Mouse (Mus musculus) limb, embryonic 10.5 days (tissue): ENCODE measurements around the gene Ndufa10. TPM values are rescaled to one million over a fixed set of nuclear protein-coding genes. Genes with fewer than 3 reads are reported as not detected.
A peak's percentile ranks its signal among the peaks of the same experiment; 100 is the strongest.
"Not testable (repeated sequence)": the region's sequence is repeated elsewhere in the genome, so short reads cannot be mapped to it uniquely, and the experiment has no call there.

ENCODE experiments used
- DNase-seq: peaks from one replicate; pipeline ENCODE4 v3.0.0-alpha.2; 2017; ENCODE audit warnings: low spot score
- H3K27ac ChIP-seq: fragments of 300-500 bp; sonication (generic); 2 replicates; pipeline ENCODE4 v1.5.1; 2016; ENCODE audit warnings: mild to moderate bottlenecking
- H3K27me3 ChIP-seq: fragments of 300-500 bp; sonication (generic); 2 replicates; pipeline ENCODE4 v1.6.1; 2016; ENCODE audit warnings: low read depth, mild to moderate bottlenecking; ENCODE audit not compliant: poor library complexity, severe bottlenecking
- H3K36me3 ChIP-seq: fragments of 300-500 bp; sonication (generic); 2 replicates; pipeline ENCODE4 v1.6.1; 2016; ENCODE audit warnings: mild to moderate bottlenecking, moderate library complexity
- H3K4me1 ChIP-seq: fragments of 300-500 bp; sonication (generic); 2 replicates; pipeline ENCODE4 v1.6.1; 2016
- H3K4me3 ChIP-seq: fragments of 300-500 bp; sonication (generic); 2 replicates; pipeline ENCODE4 v1.5.1; 2016; ENCODE audit warnings: mild to moderate bottlenecking, moderate library complexity
- H3K9me3 ChIP-seq: fragments of 300-500 bp; sonication (generic); replicated peaks from 2 replicates; pipeline ENCODE4 v1.6.1; 2016; ENCODE audit warnings: mild to moderate bottlenecking
- WGBS: fragments of 180-500 bp; shearing (Covaris S2); methylation state at CpG from one replicate; pipeline ENCODE4 v1.1.7; 2016; 5-methylcytosine and 5-hydroxymethylcytosine counted together
- polyA plus RNA-seq: library from polyadenylated mRNA; unstranded; fragments of >200 nt; fragmentation: Nextera tagmentation; extraction: Ambion mirVana; gene quantifications from 2 replicates; pipeline ENCODE4 v1.2.1, GENCODE M21; 2016

Gene Ndufa10
- polyA plus RNA-seq = 311 and 325 TPM in 2 replicates

DNA sequence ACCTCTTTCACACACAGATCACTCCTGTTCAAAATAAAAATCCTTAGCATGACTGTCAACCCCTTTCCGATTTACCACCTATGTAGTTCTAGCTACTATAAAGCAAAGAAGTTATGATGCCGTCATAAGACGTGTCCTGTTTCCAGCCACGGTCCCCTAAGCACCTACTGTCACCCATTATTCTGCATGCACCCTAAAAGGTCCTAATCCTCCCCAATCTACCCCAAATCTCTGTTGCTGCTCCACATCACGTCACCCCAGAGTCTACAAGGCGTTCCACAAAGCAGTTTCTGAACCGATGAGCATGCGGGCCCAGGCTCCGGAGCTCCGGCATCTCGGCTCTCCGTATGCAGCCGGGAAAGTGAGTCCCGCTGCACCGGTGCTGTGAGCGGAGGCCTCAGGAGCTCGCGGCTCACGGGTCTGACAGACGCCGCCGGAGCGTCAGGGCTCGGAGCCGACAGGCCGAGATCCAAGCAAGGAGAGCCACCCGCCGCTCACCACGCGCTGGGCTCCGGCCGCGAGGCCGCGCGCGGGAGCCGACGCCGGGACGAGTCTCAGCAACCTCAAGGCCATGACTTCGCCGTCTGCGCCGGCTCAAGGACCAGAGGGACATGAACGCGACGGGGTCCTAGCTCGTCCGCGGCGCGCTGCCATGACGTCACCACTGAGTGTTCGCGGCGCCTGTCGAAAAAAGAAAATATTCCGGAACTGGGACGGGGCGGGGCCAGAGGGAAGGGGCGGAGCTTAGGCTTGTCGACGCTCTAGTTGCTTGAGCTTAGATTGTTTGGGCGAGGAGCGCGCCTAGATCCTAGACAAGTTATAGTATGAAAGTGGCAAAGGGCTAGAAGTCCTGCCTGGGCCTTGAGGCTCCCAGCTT, at the start of gene Ndufa10:
Ndufa10 (minus strand) TSS at position 696 of the 877 bp plus-strand sequence.
- peak within 1 kb of the TSS; percentile 87 for H3K4me3 ChIP-seq

DNA sequence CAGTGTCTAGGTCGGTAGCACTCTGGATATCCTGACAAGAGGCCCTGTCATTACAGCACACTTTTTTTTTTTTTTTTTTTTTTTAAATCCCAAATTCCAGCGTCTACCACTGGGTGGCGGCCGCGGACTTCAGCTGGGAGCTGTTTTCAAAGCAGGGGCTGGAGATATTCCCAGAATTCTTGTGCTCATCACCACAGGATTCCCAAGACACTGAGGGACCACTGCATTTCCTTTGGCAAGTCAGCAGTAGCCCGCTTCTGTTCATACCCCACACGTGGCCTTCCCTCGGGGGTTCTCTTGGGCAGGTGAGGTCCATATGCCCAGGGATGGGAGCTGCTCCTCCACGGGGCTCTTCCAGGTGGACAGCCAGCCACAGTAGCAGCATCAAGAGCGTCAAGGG, 47.7 kb upstream of the Ndufa10 start:
- Histone ChIP-seq H3K4me1 (no peaks in the 10 kb centered on the region), H3K27ac (no peak overlapping the region), H3K27me3 (no peaks in the 10 kb centered on the region), H3K4me3 (no peak overlapping the region), H3K36me3 (no peaks in the 10 kb centered on the region), H3K9me3 (no peaks in the 10 kb centered on the region)
- WGBS = 20% methylated on average over 10 of the region's 10 CpGs
- DNase-seq = peak; percentile 62

More for the DNA sequence above, at the start of gene Ndufa10:
- H3K27me3 ChIP-seq = no peaks in the 10 kb centered on the region
- peaks cover 26% of the 10 kb centered on the region for H3K36me3 ChIP-seq
- no peaks in the 10 kb centered on the region for H3K9me3 ChIP-seq
- peaks cover 14% of the 10 kb centered on the region for H3K4me1 ChIP-seq
- peak; percentile 99 for DNase-seq
- 1% methylated on average over 67 of the region's 67 CpGs for WGBS
- H3K27ac ChIP-seq = peak within 1 kb of the TSS; percentile 88

DNA sequence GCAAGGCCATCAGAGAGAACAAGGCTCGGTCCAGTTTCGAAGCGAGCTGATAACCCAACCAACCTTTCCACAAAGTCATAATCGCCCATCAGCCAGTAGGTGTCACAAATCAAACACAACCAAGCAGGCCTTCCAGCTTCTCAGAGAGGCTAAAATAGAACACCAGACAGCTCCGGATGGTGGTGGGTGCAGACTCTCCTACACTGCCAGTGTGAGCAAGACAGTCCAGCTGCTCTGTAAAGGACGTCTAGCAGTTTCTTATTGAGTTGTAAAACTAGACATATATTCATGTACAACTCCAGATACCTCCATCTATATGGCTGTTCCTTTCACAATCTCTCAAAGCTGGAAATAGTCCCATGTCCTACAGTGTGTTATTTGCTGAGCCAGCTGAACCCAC, 45.4 kb upstream of the Ndufa10 start:
- Histone ChIP-seq H3K9me3 (no peaks in the 10 kb centered on the region), H3K27me3 (no peaks in the 10 kb centered on the region), H3K27ac (no peak overlapping the region), H3K4me1 (no peaks in the 10 kb centered on the region), H3K4me3 (no peak overlapping the region), H3K36me3 (no peaks in the 10 kb centered on the region)
- DNase-seq = no peak
- WGBS = 84% methylated on average over 6 of the region's 6 CpGs

DNA sequence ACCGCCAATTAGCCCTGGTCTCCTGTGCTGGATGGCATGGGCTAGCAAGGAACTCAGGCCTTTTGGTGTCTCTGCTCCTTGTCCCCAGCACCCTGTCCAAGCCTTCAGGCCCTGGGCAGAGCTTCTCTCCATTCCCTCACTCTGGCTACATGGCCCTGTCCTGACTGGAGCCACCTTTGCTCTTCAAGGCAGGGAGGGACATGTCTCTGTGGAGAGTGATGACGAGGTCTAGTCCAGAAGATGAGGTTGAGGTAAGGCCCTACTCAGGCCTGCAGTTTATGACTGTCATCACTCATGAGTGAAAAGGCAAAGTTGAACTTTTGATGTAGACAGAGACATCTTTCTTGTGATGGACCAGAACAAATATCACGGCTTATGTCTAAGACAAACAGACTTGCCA, 44.9 kb upstream of the Ndufa10 start, which contains the start of gene Olfr1414:
Olfr1414 (minus strand) TSS at position 101 of the 400 bp plus-strand sequence.
- no peaks in the 10 kb centered on the region for H3K4me1 ChIP-seq
- no peaks in the 10 kb centered on the region for H3K9me3 ChIP-seq
- H3K27ac ChIP-seq = no peak within 1 kb of the TSS
- no peak within 1 kb of the TSS for H3K4me3 ChIP-seq
- no peak for DNase-seq
- H3K27me3 ChIP-seq = no peaks in the 10 kb centered on the region
- 81% methylated on average over 3 of the region's 3 CpGs for WGBS
- H3K36me3 ChIP-seq = no peaks in the 10 kb centered on the region

DNA sequence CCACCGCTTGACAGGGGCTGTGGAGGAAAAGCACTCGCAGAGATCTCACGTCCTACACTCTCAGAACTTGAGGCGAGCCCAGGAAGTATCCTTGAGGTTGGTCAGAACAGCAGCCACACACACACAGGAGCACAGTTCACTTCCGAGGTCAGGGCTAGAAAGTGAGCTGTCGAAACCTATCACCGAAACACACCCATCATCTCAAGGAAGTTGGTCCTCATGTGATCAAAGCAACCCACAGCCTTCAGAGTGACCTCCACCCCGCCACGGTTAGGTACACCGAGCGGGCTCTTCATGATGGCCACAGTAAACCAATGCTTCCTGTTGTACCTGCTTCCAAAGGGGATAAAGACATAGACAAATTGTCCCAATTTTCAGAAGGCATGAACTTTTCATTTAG, 41.7 kb upstream of the Ndufa10 start:
- 84% methylated on average over 11 of the region's 11 CpGs for WGBS
- no peaks in the 10 kb centered on the region for H3K9me3 ChIP-seq
- no peaks in the 10 kb centered on the region for H3K27me3 ChIP-seq
- H3K4me3 ChIP-seq = no peak overlapping the region
- DNase-seq = no peak
- H3K36me3 ChIP-seq = no peaks in the 10 kb centered on the region
- no peaks in the 10 kb centered on the region for H3K4me1 ChIP-seq
- no peak overlapping the region for H3K27ac ChIP-seq

DNA sequence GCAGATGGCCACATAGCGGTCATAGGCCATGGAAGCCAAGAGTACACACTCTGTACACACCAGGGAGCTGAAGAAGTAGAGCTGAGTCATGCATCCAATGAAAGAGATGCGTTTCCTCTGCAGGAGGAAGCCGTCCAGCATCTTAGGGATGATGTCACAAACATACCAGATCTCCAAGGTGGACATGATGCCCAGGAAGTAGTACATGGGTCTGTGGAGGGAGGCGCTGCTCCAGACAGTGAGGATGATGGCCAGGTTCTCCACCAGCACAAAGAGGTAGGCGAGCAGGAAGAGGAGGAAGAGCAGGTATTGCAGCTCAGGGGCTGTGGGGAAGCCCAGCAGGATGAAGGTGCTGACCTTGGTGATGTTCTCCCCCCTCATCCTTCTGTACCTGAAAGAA, 38.0 kb upstream of the Ndufa10 start:
- not testable (repeated sequence) for DNase-seq, H3K36me3 ChIP-seq, H3K4me1 ChIP-seq, H3K27me3 ChIP-seq, H3K27ac ChIP-seq, H3K9me3 ChIP-seq, H3K4me3 ChIP-seq
- 86% methylated on average over 5 of the region's 5 CpGs for WGBS

DNA sequence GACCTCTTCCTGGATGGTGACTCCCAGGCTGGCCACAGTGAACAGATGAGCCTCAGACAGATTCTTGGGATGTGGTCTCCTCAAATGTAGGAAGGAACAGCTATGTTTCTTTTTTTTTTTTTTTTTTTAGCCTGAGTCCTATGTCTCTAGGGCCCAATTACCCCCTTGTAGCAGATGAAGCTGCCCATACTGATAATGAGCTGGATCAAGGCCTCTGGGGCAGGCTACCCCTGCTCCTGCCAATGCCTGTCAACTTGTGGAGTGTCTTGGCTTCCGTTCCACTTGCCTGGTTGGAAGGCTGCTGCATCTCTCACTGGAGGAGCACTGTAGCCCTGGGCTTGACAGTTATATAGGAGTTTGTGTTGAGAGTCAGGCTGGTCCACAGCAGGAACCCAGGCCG, 22.3 kb upstream of the Ndufa10 start, which contains the start of gene Olfr1415:
Olfr1415 (minus strand) TSS at position 101 of the 400 bp plus-strand sequence.
- H3K27me3 ChIP-seq = no peaks in the 10 kb centered on the region
- WGBS = 85% methylated on average over 2 of the region's 2 CpGs

DNA sequence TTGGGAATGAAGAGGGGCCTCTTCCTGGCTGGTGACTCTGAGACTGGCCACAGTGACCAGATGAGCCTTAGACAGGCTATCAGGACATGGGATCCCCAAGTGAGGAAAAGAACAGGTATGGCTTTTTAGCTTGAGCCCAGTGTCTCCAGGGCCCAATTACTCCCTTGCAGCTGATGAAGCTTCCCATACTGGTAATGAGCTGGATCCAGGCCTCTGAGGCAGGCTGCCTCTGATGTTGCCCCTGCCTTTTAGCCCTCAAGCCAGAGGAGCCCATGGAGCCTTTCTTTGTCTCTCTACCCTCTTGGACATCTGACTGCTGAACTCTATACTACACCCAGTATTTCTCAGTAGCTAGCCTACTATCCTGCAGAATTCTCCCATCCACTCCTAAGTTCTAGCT, 11.4 kb upstream of the Ndufa10 start, which contains the start of gene Olfr1416:
Olfr1416 (minus strand) TSS at position 101 of the 400 bp plus-strand sequence.
- Histone ChIP-seq H3K27ac (no peak within 1 kb of the TSS), H3K4me1 (no peaks in the 10 kb centered on the region), H3K27me3 (no peaks in the 10 kb centered on the region), H3K4me3 (no peak within 1 kb of the TSS), H3K9me3 (peaks cover 2% of the 10 kb centered on the region; the same call in 1 of the 2 replicates), H3K36me3 (no peaks in the 10 kb centered on the region)
- no peak for DNase-seq

More for the DNA sequence above, 22.3 kb upstream of the Ndufa10 start, which contains the start of gene Olfr1415:
- Histone ChIP-seq H3K9me3 (no peaks in the 10 kb centered on the region), H3K36me3 (no peaks in the 10 kb centered on the region), H3K4me3 (no peak within 1 kb of the TSS), H3K4me1 (no peaks in the 10 kb centered on the region), H3K27ac (no peak within 1 kb of the TSS)
- no peak for DNase-seq

DNA sequence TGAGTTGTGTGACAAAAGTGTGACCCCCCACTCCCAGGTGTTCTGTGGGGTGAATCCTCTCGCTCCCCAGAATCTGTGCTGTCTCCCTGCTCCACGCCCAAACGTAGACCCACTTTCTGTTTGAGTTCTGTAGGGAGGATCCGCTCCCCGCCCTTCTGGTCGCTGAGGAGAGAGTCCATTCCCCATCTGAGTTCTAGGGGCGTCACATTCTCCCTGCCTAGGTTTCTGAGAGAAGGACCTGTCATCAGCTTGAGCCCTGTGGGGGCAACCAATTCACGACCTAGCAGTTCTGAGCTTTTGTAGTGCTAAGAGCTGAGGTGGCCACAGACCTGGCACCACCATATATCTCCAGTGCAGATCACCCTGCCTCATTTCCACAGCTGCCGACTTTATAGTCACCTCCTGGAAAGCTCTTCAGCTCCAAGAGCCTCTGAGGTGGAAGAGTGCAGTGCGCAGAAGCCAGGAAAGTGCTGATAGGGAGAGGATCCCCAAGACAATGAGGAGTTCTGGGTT, 462 bp upstream of the Ndufa10 start:
- no peak for DNase-seq
- no peaks in the 10 kb centered on the region for H3K9me3 ChIP-seq
- H3K27ac ChIP-seq = peak overlapping the region; percentile 88
- H3K4me1 ChIP-seq = peaks cover 14% of the 10 kb centered on the region
- peak overlapping the region; percentile 87 for H3K4me3 ChIP-seq
- WGBS = 5% methylated on average over 10 of the region's 10 CpGs
- peaks cover 18% of the 10 kb centered on the region for H3K36me3 ChIP-seq
- H3K27me3 ChIP-seq = no peaks in the 10 kb centered on the region

DNA sequence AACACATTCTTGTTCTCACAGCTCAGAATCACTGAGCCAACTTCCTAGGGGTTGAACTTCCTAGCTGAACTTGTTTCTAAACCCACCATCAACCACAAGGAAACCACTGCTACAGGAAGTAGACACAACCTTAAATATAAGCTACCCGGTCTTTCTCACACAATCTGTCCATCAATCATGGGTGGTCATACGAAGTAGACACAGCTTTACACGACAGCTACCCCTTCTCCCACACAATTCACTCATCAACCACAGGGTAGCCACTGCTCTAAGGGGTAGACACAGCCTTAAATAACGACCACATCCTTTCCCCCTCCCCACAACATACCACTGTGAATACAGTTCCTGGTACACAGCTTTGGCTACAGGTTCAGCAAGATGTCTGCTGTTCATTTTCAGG, 4.8 kb downstream of the Ndufa10 start:
- Histone ChIP-seq H3K4me1 (peaks cover 9% of the 10 kb centered on the region), H3K4me3 (no peak overlapping the region), H3K27me3 (no peaks in the 10 kb centered on the region), H3K27ac (no peak overlapping the region), H3K9me3 (no peaks in the 10 kb centered on the region), H3K36me3 (peaks cover 71% of the 10 kb centered on the region)
- no peak for DNase-seq
- 78% methylated on average over 4 of the region's 4 CpGs for WGBS

DNA sequence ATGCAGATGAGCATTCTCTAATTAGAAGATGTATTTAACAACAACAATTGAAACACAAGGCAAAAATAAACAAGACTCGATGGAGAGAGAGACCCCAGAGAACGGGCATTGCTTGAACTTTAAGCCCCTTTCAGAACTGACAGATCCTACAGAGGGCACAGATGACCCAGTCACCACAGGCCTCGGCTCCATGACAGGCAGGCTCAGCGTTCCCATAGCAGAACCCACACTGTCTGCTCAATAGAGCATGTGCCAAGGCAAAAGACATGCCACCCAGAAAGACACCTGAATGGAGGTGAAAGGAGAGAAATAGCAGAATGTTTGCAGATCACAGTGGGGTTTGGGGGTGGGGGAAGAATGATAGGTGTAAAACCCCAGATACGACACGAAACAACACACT, 15.2 kb downstream of the Ndufa10 start:
- no peaks in the 10 kb centered on the region for H3K27me3 ChIP-seq
- peaks cover 98% of the 10 kb centered on the region for H3K36me3 ChIP-seq
- DNase-seq = no peak
- no peak overlapping the region for H3K27ac ChIP-seq
- no peaks in the 10 kb centered on the region for H3K9me3 ChIP-seq
- 92% methylated on average over 6 of the region's 6 CpGs for WGBS
- no peak overlapping the region for H3K4me3 ChIP-seq
- H3K4me1 ChIP-seq = no peaks in the 10 kb centered on the region

DNA sequence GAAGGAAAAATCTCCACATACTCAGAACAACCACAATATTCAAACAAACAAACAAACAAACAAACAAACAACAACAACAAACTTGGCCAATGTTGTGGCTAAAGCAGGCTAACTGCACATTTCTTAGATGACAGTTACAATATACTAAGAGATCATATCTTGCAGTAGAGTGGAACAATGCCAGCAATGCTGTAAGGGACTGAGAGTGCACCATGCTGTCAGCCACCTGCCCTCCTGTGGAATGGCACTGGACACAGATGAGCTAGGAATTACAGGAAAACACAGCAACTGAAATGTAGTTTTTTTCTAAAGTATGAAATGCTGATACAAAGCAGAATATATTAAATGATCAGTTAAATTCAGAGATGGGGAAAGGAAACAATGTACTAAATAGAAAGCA, 15.9 kb downstream of the Ndufa10 start:
- no peaks in the 10 kb centered on the region for H3K9me3 ChIP-seq
- H3K27me3 ChIP-seq = no peaks in the 10 kb centered on the region
- DNase-seq = no peak
- H3K4me3 ChIP-seq = no peak overlapping the region
- H3K27ac ChIP-seq = no peak overlapping the region
- no peaks in the 10 kb centered on the region for H3K4me1 ChIP-seq
- peaks cover 98% of the 10 kb centered on the region for H3K36me3 ChIP-seq

DNA sequence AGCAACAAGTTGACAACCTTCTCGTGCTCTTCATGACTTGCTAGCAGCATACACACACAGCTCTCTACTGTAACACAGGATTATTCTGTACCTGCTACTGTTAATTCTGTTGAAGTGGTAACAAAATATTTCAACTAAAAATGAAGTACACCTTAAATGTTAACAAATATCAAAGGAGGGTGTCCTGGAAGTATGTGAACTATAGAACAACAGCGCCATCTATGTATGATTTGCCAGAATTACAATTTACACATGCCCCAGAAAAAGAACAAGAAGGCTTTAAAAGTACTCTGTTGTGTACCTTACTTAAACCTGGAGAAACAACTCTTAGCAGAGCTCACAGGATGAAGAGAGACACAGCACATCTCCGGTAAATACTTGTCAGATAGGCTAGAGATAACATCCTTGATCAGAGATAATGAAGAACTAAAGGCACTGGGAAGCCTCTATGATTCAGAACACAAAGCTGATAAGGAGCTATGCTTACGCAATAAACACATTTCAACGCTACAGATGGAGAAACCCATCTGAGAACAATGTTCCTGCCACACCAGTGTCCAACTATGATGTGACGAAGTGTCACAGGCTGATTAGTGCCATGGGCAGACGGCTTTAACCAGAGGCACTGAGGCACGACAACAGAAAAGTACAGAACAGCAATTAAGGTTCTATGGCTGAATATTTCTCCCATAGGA, 19.8 kb downstream of the Ndufa10 start:
- H3K36me3 ChIP-seq = peaks cover 96% of the 10 kb centered on the region
- H3K4me1 ChIP-seq = no peaks in the 10 kb centered on the region
- 83% methylated on average over 8 of the region's 8 CpGs for WGBS
- DNase-seq = no peak
- no peak overlapping the region for H3K27ac ChIP-seq
- no peaks in the 10 kb centered on the region for H3K27me3 ChIP-seq
- no peaks in the 10 kb centered on the region for H3K9me3 ChIP-seq
- H3K4me3 ChIP-seq = no peak overlapping the region
